Comparison of ENCODE assay signal across 20 mouse cellular contexts in genomic region chr15:102111495-102111829, GRCm38 (mm10). TPM values are rescaled to one million over a fixed set of nuclear protein-coding genes. Genes with fewer than 3 reads are reported as not detected.
A peak's percentile ranks its signal among the peaks of the same experiment; 100 is the strongest.
DNase-seq lines count a peak whose midpoint lies in the region.
"Had no signal": no experiment of that assay in that cellular context is flagged by ENCODE, and none has a peak within 500 bp of the region (broad histone marks: within the 10 kb centered on the region; RNA-seq: fewer than 3 reads in every experiment).

No protein-coding gene starts in this region.

- intact Hi-C loops in gastrocnemius, postnatal 14 days (cut with DNase I; ENCODE audit: low total_unique reads) = no loop called here

- DNase-seq in adrenal gland, adult 2 months = peak; percentile 14
- DNase-seq in adrenal gland, postnatal 10 days = no peak
- DNase-seq in gastrocnemius, postnatal 10 days = peak; percentile 48
- DNase-seq in gastrocnemius, postnatal 14 days = no peak
- DNase-seq in kidney, postnatal 10 days = peak; percentile 38
- DNase-seq in kidney, adult 18-20 months = no peak
- DNase-seq in testis, postnatal 10 days (ENCODE audit: low spot score) = peak; percentile 68
- DNase-seq in testis, postnatal 14 days (ENCODE audit: low spot score) = no peak
- DNase-seq: kidney, postnatal 4 days; layer of hippocampus, adult 9-11 months; liver, embryonic 13.5 days; lung, embryonic 14.5 days; right cerebral cortex, postnatal 14 days; spleen, adult 18-20 months; thymus, adult 18-20 months; thymus, postnatal 4 days had no signal

RNA-seq across cellular contexts. Expression of gene Tns2, which starts 11.2 kb away (rescaled TPM):
- 10 to 100 TPM; 75.2 to 91.8 TPM for total RNA-seq in adrenal gland, adult 2 months (2021)
- 101 and 107 TPM in 2 replicates for polyA plus RNA-seq in adrenal gland, adult 2 months (2012; rRNA removed)
- total RNA-seq in adrenal gland, postnatal 10 days (2021) = 10 to 100 TPM; 64.5 to 84.6 TPM
- total RNA-seq in gastrocnemius, postnatal 10 days (2021) = 10 to 100 TPM; 38.8 to 41.9 TPM
- total RNA-seq in gastrocnemius, postnatal 14 days (2021) = 10 to 100 TPM; 29.8 to 45.6 TPM

RNA-seq across cellular contexts. Expression of gene Spryd3, which starts 24.6 kb away (rescaled TPM):
- 10 to 100 TPM; 27.4 to 48.9 TPM for total RNA-seq in adrenal gland, adult 2 months (2021)
- 38.3 and 48.4 TPM in 2 replicates for polyA plus RNA-seq in adrenal gland, adult 2 months (2012; rRNA removed)
- total RNA-seq in adrenal gland, postnatal 10 days (2021) = 10 to 100 TPM; 27.4 to 31.5 TPM
- 10 to 100 TPM; 14.2 to 14.8 TPM for total RNA-seq in gastrocnemius, postnatal 10 days (2021)
- 10 to 100 TPM; 10.0 to 12.0 TPM for total RNA-seq in gastrocnemius, postnatal 14 days (2021)

RNA-seq across cellular contexts. Expression of gene Igfbp6, which starts 32.7 kb away (rescaled TPM):
- 10 to 100 TPM; 37.7 to 71.0 TPM for total RNA-seq in adrenal gland, adult 2 months (2021)
- 65.0 and 78.9 TPM in 2 replicates for polyA plus RNA-seq in adrenal gland, adult 2 months (2012; rRNA removed)
- total RNA-seq in adrenal gland, postnatal 10 days (2021) = 10 to 100 TPM; 40.3 to 48.1 TPM
- total RNA-seq in gastrocnemius, postnatal 10 days (2021) = 10 to 100 TPM; 66.0 to 77.5 TPM
- total RNA-seq in gastrocnemius, postnatal 14 days (2021) = 10 to 100 TPM; 65.6 to 80.6 TPM
- polyA plus RNA-seq: macrophage had no signal

RNA-seq across cellular contexts. Expression of gene Eif4b, which starts 37.9 kb away (rescaled TPM):
- total RNA-seq in adrenal gland, adult 2 months (2021) = 100 to 1,000 TPM; 230 to 238 TPM
- polyA plus RNA-seq in adrenal gland, adult 2 months (2012; rRNA removed) = 28.8 and 43.7 TPM in 2 replicates
- 100 to 1,000 TPM; 248 to 266 TPM for total RNA-seq in adrenal gland, postnatal 10 days (2021)
- 100 to 1,000 TPM; 151 to 152 TPM for total RNA-seq in gastrocnemius, postnatal 10 days (2021)
- 100 to 1,000 TPM; 130 to 139 TPM for total RNA-seq in gastrocnemius, postnatal 14 days (2021)

RNA-seq across cellular contexts. Expression of gene Soat2, which starts 38.9 kb away (rescaled TPM):
- total RNA-seq in adrenal gland, adult 2 months (2021) = under 1 TPM; 0.35 to 0.49 TPM
- 0.88 and 0.92 TPM in 2 replicates for polyA plus RNA-seq in adrenal gland, adult 2 months (2012; rRNA removed)
- 1 to 10 TPM; 4.9 to 8.1 TPM for total RNA-seq in adrenal gland, postnatal 10 days (2021)
- total RNA-seq in gastrocnemius, postnatal 10 days (2021) = under 1 TPM; 0.14 to 0.27 TPM
- under 1 TPM in 1 of 2 experiments, not detected in 1; 0.13 TPM for total RNA-seq in gastrocnemius, postnatal 14 days (2021)
- polyA plus RNA-seq: hindbrain, embryonic 13.5 days; limb, embryonic 12.5 days; midbrain, embryonic 13.5 days had no signal

Comparison
In these comparisons a context has a peak if more than half of its experiments do, and no peak if none do; other contexts are left out.
1. DNase-seq: peak in adrenal gland, adult 2 months (single experiment), gastrocnemius, postnatal 10 days (single experiment), kidney, postnatal 10 days (single experiment) and testis, postnatal 10 days (single experiment); none in adrenal gland, postnatal 10 days (single experiment), gastrocnemius, postnatal 14 days (single experiment), kidney, adult 18-20 months (single experiment) and testis, postnatal 14 days (single experiment).